Mouse (Mus musculus) heart, postnatal 36 days (tissue): ENCODE measurements around the gene Syap1. TPM values are rescaled to one million over a fixed set of nuclear protein-coding genes. Genes with fewer than 3 reads are reported as not detected.
"Not testable (repeated sequence)": the region's sequence is repeated elsewhere in the genome, so short reads cannot be mapped to it uniquely, and the experiment has no call there.

ENCODE experiments used
- DNase-seq, 2 experiments: peaks; one replicate each; pipeline ENCODE4 v3.0.0; 2021 to 2022
- intact Hi-C: fragments of 180-260 bp; cut with DNase I; formaldehyde crosslinking; loops from one replicate; pipeline ENCODE4 v1.15.1; 2025
- total RNA-seq, 2 experiments: library from RNA; stranded (reverse); gene quantifications; 2 replicates each; pipeline ENCODE4 v1.2.3; 2021

Syap1 gene
- total RNA-seq = 10 to 100 TPM; 27.4 to 31.3 TPM

- intact Hi-C loops = loop anchor here (5.0 kb wide), 1 partner anchor 126 kb away; the partner anchor contains the start of gene Rbbp7
- DNase-seq = peak; percentile 83 to 86
These were observed at the start of gene Syap1 for GRCm38 (mm10) chrX:162887931-162888511. TSS of gene Syap1 (minus strand) at chrX:162888447.

GRCm38 (mm10) chrX:162931467-162931866 lies 43.2 kb upstream of the Syap1 start:
- DNase-seq = no peak
- intact Hi-C loops = no loop called here

- intact Hi-C loops = no loop called here
- DNase-seq = no peak
These were observed 33.4 kb upstream of the Syap1 start for GRCm38 (mm10) chrX:162921487-162922125.

- DNase-seq = peak; percentile 41 to 59
- intact Hi-C loops = loop anchor here (1.0 to 10.0 kb wide), 2 partner anchors 1149 to 1263 kb away; no protein-coding TSS in a partner anchor
These were observed 27.4 kb upstream of the Syap1 start for GRCm38 (mm10) chrX:162915697-162916096.

GRCm38 (mm10) chrX:162913651-162914050 lies 25.4 kb upstream of the Syap1 start:
- DNase-seq = no peak
- intact Hi-C loops = loop anchor here (10.0 kb wide), 1 partner anchor 1151 kb away; no protein-coding TSS in a partner anchor

GRCm38 (mm10) chrX:162907554-162907953 lies 19.3 kb upstream of the Syap1 start:
- intact Hi-C loops = no loop called here
- DNase-seq = no peak

GRCm38 (mm10) chrX:162902040-162902734 lies 13.9 kb upstream of the Syap1 start:
- peak; percentile 28 to 51 for DNase-seq

GRCm38 (mm10) chrX:162901371-162902039 lies 13.3 kb upstream of the Syap1 start:
- DNase-seq = peak; percentile 40 to 58
- intact Hi-C loops = no loop called here

More at GRCm38 (mm10) chrX:162902040-162902734, 13.9 kb upstream of the Syap1 start:
- intact Hi-C loops = no loop called here

- DNase-seq = no peak
- intact Hi-C loops = no loop called here
These were observed 12.7 kb upstream of the Syap1 start, which contains the start of gene Ctps2 for GRCm38 (mm10) chrX:162900938-162901337. TSS of gene Ctps2 (plus strand) at chrX:162901238.

- not testable (repeated sequence) for DNase-seq
- intact Hi-C loops = loop anchor here (5.0 kb wide), 1 partner anchor 126 kb away; the partner anchor contains the start of gene Rbbp7
These were observed 452 bp upstream of the Syap1 start for GRCm38 (mm10) chrX:162888575-162889223.

- no peak for DNase-seq
- intact Hi-C loops = no loop called here
These were observed 10.0 kb downstream of the Syap1 start for GRCm38 (mm10) chrX:162878236-162878635.

GRCm38 (mm10) chrX:162873761-162874160 lies 14.5 kb downstream of the Syap1 start:
- DNase-seq = no peak
- intact Hi-C loops = loop anchor here (5.0 kb wide), 1 partner anchor 151 kb away; no protein-coding TSS in a partner anchor

GRCm38 (mm10) chrX:162871734-162872517 lies 16.3 kb downstream of the Syap1 start:
- peak; percentile 28 to 39 for DNase-seq
- intact Hi-C loops = loop anchor here (5.0 kb wide), 1 partner anchor 150 kb away; no protein-coding TSS in a partner anchor

- intact Hi-C loops = no loop called here
- DNase-seq = peak in 1 of 2 experiments; percentile 4
These were observed 19.8 kb downstream of the Syap1 start for GRCm38 (mm10) chrX:162868294-162868965.

- DNase-seq = no peak
- intact Hi-C loops = no loop called here
These were observed 39.6 kb downstream of the Syap1 start for GRCm38 (mm10) chrX:162848682-162849081.

GRCm38 (mm10) chrX:162845531-162845930 lies 42.7 kb downstream of the Syap1 start:
- DNase-seq = no peak
- intact Hi-C loops = no loop called here

GRCm38 (mm10) chrX:162844447-162845100 lies 43.7 kb downstream of the Syap1 start:
- DNase-seq = no peak
- intact Hi-C loops = no loop called here

GRCm38 (mm10) chrX:162832101-162832500 lies 56.1 kb downstream of the Syap1 start:
- intact Hi-C loops = no loop called here
- no peak for DNase-seq
